Mouse (Mus musculus): ENCODE results near the gene Sun5. TPM values are rescaled to one million over a fixed set of nuclear protein-coding genes. Genes with fewer than 3 reads are reported as not detected.

The Sun5 gene
- polyA plus RNA-seq (2015; fragmentation: Nextera tagmentation; extraction: Ambion mirVana), result not detected in 2 replicates

DNA sequence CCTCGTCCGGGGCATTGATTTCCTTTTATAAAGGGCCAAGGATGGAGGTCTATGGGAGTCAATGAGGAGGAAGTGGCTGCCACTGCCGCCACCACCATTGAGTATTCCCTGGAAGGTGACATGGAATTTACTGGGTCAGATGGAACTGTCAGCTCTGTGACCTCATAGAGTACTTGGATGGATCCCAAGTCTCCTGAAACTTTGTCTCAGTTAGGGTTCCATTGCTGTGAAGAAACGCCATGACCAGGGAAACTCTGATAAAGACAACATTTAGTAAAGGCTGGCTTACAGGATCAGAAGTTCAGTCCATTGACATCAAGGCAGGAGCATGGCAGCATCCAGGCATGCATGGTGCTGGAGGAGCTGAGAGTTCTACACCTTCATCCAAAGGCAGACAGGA, at the start of gene Sun5:
Gene Sun5 (minus strand): TSS at position 101 of the 400 bp plus-strand sequence.
- ATAC-seq (ENCODE audit: low FRiP score, low read depth), result no peak
- 85% methylated on average over 4 of the region's 4 CpGs for WGBS
- no peak within 1 kb of the TSS for H3K27ac ChIP-seq (replicated peaks)
- H3K9me3 ChIP-seq, result no peaks in the 10 kb centered on the region
- no peaks in the 10 kb centered on the region for H3K27me3 ChIP-seq
- H3K4me2 ChIP-seq, result no peak within 1 kb of the TSS
- no peak within 1 kb of the TSS for H3K4me3 ChIP-seq
- no peaks in the 10 kb centered on the region for H3K4me1 ChIP-seq (replicated peaks)
- no peak within 1 kb of the TSS for H3K9ac ChIP-seq
- H3K36me3 ChIP-seq, result no peaks in the 10 kb centered on the region

DNA sequence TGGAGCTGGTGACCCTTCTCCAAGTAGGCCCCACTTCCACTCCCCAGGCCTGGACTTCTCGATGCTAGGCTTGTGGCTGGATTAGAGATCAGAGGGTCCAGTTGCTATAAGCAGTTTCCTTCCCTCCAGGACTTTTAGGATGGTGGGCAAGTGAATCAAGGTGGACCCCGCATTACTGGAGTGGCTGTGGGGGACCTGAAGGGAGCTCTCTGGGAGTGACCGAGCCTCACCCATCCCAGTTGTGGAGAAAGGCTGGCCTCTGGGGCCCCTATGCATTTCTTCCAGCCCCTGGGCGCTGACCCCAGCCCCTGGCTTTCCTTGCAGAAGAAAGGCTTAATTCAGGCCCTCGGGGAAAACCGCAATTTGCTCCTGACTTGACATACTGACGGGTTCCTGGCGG, 47.0 kb upstream of the Sun5 start, which contains the start of gene Bpifb3:
Gene Bpifb3 (plus strand): TSS at position 301 of the 400 bp plus-strand sequence.
- Histone ChIP-seq H3K36me3 (no peaks in the 10 kb centered on the region), H3K27me3 (no peaks in the 10 kb centered on the region), H3K4me3 (no peak within 1 kb of the TSS), H3K9me3 (no peaks in the 10 kb centered on the region), H3K4me1 (replicated peaks) (no peaks in the 10 kb centered on the region), H3K9ac (no peak within 1 kb of the TSS), H3K4me2 (no peak within 1 kb of the TSS), H3K27ac (replicated peaks) (no peak within 1 kb of the TSS)
- 67% methylated on average over 8 of the region's 8 CpGs for WGBS
- ATAC-seq (ENCODE audit: low FRiP score, low read depth), result no peak

DNA sequence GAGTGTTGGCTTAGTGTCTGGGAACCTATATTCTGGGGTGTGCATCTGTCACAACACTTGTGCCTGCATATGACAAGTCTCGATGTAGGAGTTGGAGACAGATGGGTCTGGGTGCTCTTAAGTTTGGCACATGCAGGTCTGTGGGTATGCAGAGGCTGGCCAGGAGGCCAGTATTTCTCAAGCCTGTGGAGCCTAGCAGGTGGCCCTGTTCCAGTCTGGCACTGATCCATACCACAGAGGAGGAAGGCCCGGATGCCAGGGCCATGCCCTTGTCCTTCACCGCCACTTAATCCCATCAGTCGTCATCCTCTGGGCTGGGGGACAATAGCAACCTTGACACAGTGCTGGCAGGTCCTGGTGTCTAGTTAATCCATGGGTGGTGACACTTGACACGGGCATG, 43.3 kb upstream of the Sun5 start:
- WGBS, result 67% methylated on average over 5 of the region's 5 CpGs
- Histone ChIP-seq H3K9me3 (no peaks in the 10 kb centered on the region), H3K27ac (replicated peaks) (no peak overlapping the region), H3K4me1 (replicated peaks) (no peaks in the 10 kb centered on the region), H3K4me2 (no peak overlapping the region), H3K9ac (no peak overlapping the region), H3K4me3 (no peak overlapping the region), H3K36me3 (no peaks in the 10 kb centered on the region), H3K27me3 (no peaks in the 10 kb centered on the region)
- peak; percentile 54; the same call in 1 of the 2 replicates for ATAC-seq (ENCODE audit: low FRiP score, low read depth)

DNA sequence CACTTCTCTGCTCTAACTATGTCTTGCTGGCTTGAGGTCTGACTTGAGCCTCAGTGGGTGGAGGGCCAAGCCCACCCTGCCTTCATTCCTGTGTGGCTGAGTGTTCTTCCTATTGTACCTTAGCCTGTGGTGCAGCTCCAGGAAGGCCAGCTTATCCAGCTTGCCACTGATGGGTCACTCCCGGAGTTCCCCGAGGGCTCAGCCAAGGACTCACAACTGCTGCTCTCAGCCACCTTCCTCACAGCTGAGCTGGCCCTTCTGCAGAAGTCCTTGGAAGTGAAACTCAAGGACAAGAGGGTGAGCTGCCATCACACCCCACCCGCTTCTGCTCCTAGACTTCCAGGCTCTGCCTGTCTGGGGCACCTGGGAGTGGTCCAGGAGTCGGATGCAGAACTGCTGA, 35.7 kb upstream of the Sun5 start:
- Histone ChIP-seq H3K4me3 (no peak overlapping the region), H3K27ac (replicated peaks) (no peak overlapping the region), H3K36me3 (no peaks in the 10 kb centered on the region), H3K9me3 (no peaks in the 10 kb centered on the region), H3K4me2 (no peak overlapping the region), H3K4me1 (replicated peaks) (no peaks in the 10 kb centered on the region), H3K9ac (no peak overlapping the region), H3K27me3 (no peaks in the 10 kb centered on the region)
- WGBS, result 94% methylated on average over 4 of the region's 4 CpGs
- ATAC-seq (ENCODE audit: low FRiP score, low read depth), result no peak

DNA sequence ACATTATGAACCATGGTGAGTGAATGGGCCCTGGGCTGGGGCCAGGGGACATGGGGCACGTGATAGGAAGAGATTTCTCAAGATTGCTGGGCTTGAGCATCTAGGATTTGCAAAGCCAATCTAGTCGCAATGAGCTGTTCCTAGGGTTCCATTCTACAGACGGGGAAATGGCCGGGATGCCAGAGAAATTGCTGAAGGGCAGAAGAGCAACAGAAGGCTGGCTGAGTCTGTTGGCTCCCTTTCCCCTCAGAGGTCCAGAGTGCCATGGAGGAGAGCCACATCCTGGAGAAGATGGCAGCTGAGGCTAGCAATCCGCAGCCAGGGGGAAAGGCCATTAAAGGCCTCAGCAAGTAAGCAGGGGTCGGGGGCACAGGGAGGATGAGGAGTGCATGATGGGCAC, 31.8 kb upstream of the Sun5 start:
- H3K4me1 ChIP-seq (replicated peaks), result no peaks in the 10 kb centered on the region
- no peaks in the 10 kb centered on the region for H3K27me3 ChIP-seq
- H3K27ac ChIP-seq (replicated peaks), result no peak overlapping the region
- WGBS, result 70% methylated on average over 6 of the region's 6 CpGs
- H3K4me2 ChIP-seq, result no peak overlapping the region
- no peak for ATAC-seq (ENCODE audit: low FRiP score, low read depth)
- H3K4me3 ChIP-seq, result no peak overlapping the region
- H3K9me3 ChIP-seq, result no peaks in the 10 kb centered on the region
- H3K9ac ChIP-seq, result no peak overlapping the region
- no peaks in the 10 kb centered on the region for H3K36me3 ChIP-seq

DNA sequence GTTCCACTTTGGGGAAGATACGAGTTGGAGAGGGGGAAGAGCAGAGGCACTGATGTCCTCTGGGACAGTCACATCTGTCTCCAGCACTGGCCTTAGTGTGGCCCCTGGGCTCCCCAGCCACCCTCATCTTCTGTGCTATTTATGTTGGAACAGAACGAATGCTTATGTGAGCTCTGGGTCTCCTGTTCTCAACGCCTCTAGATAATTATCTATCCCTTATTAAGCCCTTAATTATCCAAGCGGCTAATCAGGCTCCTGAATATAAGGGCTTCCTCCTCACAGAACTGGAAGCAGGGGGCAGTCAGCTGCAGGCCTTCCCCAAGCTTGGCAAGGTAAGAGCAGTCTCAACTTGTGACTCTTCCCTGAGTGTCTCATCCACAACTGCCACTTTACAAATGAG, 29.2 kb upstream of the Sun5 start, which contains the start of gene Bpifb6:
Gene Bpifb6 (plus strand): TSS at position 301 of the 400 bp plus-strand sequence.
- Histone ChIP-seq H3K9ac (no peak within 1 kb of the TSS), H3K4me1 (replicated peaks) (no peaks in the 10 kb centered on the region), H3K9me3 (no peaks in the 10 kb centered on the region), H3K27ac (replicated peaks) (no peak within 1 kb of the TSS), H3K36me3 (no peaks in the 10 kb centered on the region), H3K4me2 (no peak within 1 kb of the TSS), H3K4me3 (no peak within 1 kb of the TSS), H3K27me3 (no peaks in the 10 kb centered on the region)
- WGBS, result 75% methylated on average over 4 of the region's 4 CpGs
- no peak for ATAC-seq (ENCODE audit: low FRiP score, low read depth)

DNA sequence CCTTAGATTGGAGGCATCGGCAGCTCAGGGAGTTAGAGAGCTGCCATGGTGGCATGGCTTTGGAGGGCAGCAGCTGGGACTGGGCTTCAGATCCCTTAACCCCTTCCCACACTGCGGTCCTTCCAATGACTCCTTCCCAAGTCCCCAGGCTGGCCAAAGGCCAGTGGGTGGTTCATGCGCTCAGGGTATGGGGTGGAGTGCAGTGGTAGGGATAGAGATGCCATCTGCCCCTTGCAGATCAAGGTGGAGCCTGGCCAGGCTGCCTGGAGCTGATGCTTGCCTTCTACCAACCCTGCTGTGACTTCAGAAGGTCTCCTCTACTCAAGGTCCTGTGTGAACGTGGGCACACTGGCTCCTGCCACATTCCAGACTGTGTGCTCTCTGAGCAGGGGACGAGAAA, 28.2 kb upstream of the Sun5 start:
- Histone ChIP-seq H3K4me2 (no peak overlapping the region), H3K4me1 (replicated peaks) (no peaks in the 10 kb centered on the region), H3K4me3 (no peak overlapping the region), H3K9ac (no peak overlapping the region), H3K36me3 (no peaks in the 10 kb centered on the region), H3K27me3 (no peaks in the 10 kb centered on the region), H3K27ac (replicated peaks) (no peak overlapping the region), H3K9me3 (no peaks in the 10 kb centered on the region)
- no peak for ATAC-seq (ENCODE audit: low FRiP score, low read depth)
- 84% methylated on average over 5 of the region's 5 CpGs for WGBS

DNA sequence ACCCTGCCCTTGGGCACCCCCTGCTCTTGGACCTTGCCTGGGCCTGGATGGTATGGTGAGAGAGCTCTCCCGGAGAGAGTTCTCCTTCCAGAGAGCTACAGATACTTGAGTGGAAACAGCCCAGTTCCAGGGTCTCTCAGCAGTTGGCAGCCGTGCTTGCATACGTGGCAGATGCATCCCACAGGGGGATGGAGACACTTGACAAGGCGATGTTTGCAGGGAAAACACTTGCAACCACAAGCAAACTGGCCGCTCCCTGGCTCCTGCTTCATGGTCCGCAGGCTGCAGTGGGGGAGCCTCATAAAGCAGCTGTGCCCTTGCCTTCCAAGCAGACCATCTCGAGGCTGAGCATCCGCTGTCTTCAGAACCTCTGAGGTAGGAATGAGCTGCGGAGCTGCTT, 3.9 kb upstream of the Sun5 start, which contains the start of gene Bpifb2:
Gene Bpifb2 (plus strand): TSS at position 301 of the 400 bp plus-strand sequence.
- no peak within 1 kb of the TSS for H3K9ac ChIP-seq
- no peak within 1 kb of the TSS for H3K4me3 ChIP-seq
- H3K9me3 ChIP-seq, result no peaks in the 10 kb centered on the region
- H3K4me1 ChIP-seq (replicated peaks), result no peaks in the 10 kb centered on the region
- H3K27ac ChIP-seq (replicated peaks), result no peak within 1 kb of the TSS
- 71% methylated on average over 9 of the region's 9 CpGs for WGBS
- H3K4me2 ChIP-seq, result no peak within 1 kb of the TSS
- no peaks in the 10 kb centered on the region for H3K36me3 ChIP-seq
- H3K27me3 ChIP-seq, result no peaks in the 10 kb centered on the region
- ATAC-seq (ENCODE audit: low FRiP score, low read depth), result no peak

DNA sequence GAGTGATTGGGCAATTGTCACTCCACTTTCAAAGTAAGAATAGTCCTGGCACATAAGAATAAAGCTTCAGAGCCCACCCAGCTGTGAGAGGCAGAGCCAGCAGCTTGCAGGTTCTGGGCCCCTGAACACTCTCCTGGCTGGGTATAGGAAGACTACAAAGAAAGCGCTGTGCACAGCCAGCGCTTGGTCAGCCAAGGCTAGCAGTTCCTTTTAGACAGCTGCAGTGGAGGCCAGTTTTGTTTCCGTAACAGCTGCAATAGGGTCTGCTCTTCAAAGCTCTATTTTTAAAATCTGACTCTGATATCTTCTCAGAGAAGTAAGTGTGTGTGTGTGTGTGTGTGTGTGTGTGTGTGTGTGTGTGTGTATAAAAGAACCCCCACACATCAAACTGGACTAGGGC, 8.9 kb downstream of the Sun5 start:
- Histone ChIP-seq H3K9me3 (no peaks in the 10 kb centered on the region), H3K9ac (no peak overlapping the region), H3K36me3 (no peaks in the 10 kb centered on the region), H3K27me3 (no peaks in the 10 kb centered on the region), H3K4me1 (replicated peaks) (no peaks in the 10 kb centered on the region), H3K4me3 (no peak overlapping the region), H3K27ac (replicated peaks) (no peak overlapping the region), H3K4me2 (no peak overlapping the region)
- WGBS, result 80% methylated on average over 3 of the region's 3 CpGs
- no peak for ATAC-seq (ENCODE audit: low FRiP score, low read depth)

DNA sequence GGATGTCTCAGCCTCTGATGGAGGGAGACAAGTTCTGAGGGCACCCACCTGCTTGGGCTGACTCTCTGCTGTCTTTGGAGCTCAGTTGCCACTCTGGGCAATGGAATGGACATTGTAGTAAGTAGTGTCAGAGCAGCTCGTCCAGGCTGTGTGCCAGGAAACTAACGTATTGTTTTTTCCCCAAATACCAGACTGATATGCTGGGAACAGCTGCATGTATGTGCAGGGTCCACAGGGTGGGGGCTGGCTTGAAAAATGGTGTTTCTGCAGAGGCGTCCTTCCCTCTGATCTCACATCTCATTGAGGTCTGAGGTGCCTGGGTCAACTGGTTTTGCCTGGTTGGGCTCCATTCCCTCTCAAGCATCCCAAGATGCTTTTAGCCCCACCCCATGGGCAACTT, 10.2 kb downstream of the Sun5 start:
- no peak for ATAC-seq (ENCODE audit: low FRiP score, low read depth)

DNA sequence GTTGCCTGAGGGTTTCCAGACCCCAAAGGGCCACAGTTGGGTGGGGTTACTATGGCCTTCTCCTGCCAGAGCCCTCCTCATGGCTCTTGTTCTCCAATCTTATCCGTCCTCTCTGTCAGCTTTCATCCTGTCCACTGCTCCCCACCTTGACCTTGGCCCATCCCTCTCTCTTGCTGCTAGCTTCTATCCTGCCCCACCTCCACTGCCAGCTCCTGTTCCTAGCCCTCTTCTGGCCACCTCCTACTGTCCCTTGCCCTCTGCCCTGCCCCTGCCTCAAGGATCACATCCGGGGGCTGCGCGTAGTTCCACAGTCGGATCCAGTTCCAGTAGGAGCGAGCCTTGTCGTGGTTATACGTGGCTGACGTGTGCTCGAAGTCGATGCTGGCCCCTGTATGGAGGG, 10.6 kb downstream of the Sun5 start:
- Histone ChIP-seq H3K4me2 (no peak overlapping the region), H3K27me3 (no peaks in the 10 kb centered on the region), H3K4me3 (no peak overlapping the region), H3K4me1 (replicated peaks) (no peaks in the 10 kb centered on the region), H3K9ac (no peak overlapping the region), H3K36me3 (no peaks in the 10 kb centered on the region), H3K9me3 (no peaks in the 10 kb centered on the region), H3K27ac (replicated peaks) (no peak overlapping the region)
- ATAC-seq (ENCODE audit: low FRiP score, low read depth), result no peak
- 96% methylated on average over 11 of the region's 11 CpGs for WGBS

More for the DNA sequence above, 10.2 kb downstream of the Sun5 start:
- Histone ChIP-seq H3K9ac (no peak overlapping the region), H3K4me3 (no peak overlapping the region), H3K36me3 (no peaks in the 10 kb centered on the region), H3K27ac (replicated peaks) (no peak overlapping the region), H3K4me1 (replicated peaks) (no peaks in the 10 kb centered on the region), H3K27me3 (no peaks in the 10 kb centered on the region), H3K4me2 (no peak overlapping the region), H3K9me3 (no peaks in the 10 kb centered on the region)
- 71% methylated on average over 3 of the region's 3 CpGs for WGBS

DNA sequence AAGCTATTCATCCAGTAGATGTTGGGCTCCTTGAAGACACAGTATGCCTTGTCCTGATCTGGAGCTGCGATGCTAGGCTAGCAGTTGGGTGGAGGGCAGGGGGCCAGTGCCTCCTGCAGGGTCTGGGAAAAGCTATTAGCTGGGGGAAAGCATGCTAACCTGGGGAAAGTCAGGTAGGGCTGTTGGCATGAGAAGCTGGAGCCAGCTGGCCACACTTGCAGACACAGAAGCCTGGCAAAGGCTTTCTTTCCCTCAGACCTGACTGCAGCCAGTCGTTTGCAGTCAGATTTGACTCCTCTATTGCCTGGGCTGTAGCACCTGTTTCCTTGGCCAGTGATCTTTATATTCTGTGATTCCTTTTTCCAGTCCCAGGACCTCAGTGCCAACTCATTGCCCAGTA, 11.3 kb downstream of the Sun5 start:
- Histone ChIP-seq H3K27ac (replicated peaks) (no peak overlapping the region), H3K36me3 (no peaks in the 10 kb centered on the region), H3K9ac (no peak overlapping the region), H3K4me2 (no peak overlapping the region), H3K27me3 (no peaks in the 10 kb centered on the region), H3K4me1 (replicated peaks) (no peaks in the 10 kb centered on the region), H3K4me3 (no peak overlapping the region), H3K9me3 (no peaks in the 10 kb centered on the region)
- no peak for ATAC-seq (ENCODE audit: low FRiP score, low read depth)
- WGBS, result 74% methylated on average over 2 of the region's 2 CpGs

DNA sequence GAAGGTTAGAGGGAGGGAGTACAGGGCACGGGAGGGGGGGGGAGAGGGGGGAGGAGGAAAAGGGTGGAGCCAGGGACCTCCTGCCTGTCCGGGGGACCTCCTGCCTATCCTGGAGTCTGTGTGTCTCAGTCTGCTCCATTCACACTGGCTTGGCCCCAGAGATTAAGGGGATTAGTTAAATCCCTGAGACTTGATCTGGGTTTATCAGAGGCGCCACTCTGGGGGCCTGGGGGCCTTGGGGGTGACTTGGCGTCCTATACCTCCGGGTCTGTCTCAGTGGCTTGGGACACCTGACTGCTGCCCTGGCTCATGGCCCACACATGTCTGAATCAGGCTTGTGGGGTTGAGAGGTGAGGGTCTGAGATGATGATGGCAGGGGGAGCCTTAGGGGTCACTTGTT, 17.3 kb downstream of the Sun5 start:
- Histone ChIP-seq H3K4me3 (no peak overlapping the region), H3K27me3 (no peaks in the 10 kb centered on the region), H3K9me3 (no peaks in the 10 kb centered on the region), H3K9ac (no peak overlapping the region), H3K36me3 (no peaks in the 10 kb centered on the region), H3K27ac (replicated peaks) (no peak overlapping the region), H3K4me1 (replicated peaks) (no peaks in the 10 kb centered on the region), H3K4me2 (no peak overlapping the region)
- no peak for ATAC-seq (ENCODE audit: low FRiP score, low read depth)
- WGBS, result 25% methylated on average over 4 of the region's 5 CpGs
